Mouse (Mus musculus) liver, adult 2 months (tissue): ENCODE data around the gene Cdh10.

Source experiments
- CTCF ChIP-seq: fragments of 200-500 bp; IDR thresholded peaks from 2 replicates; pipeline ENCODE4 v1.5.1; 2011; ENCODE audit warnings: low read depth, low read length, control low read depth
- POLR2A ChIP-seq: fragments of 200-500 bp; IDR thresholded peaks from 2 replicates; pipeline ENCODE4 v1.6.1; 2011; ENCODE audit warnings: low read length, control low read depth; ENCODE audit not compliant: insufficient read depth; ENCODE audit errors: extremely low read depth

- TF ChIP-seq POLR2A: no peak
- TF ChIP-seq CTCF: no peak
Observed at GRCm38 (mm10) chr15:18886673-18887072, 67.9 kb downstream of the Cdh10 start.
